Mouse (Mus musculus) hindbrain, embryonic 15.5 days (tissue): ENCODE data around the gene Egfl6. TPM values are rescaled to one million over a fixed set of nuclear protein-coding genes. Genes with fewer than 3 reads are reported as not detected.

Experiments used
- polyA plus RNA-seq: library from polyadenylated mRNA; unstranded; fragments of >200 nt; fragmentation: Nextera tagmentation; extraction: Ambion mirVana; gene quantifications from 2 replicates; pipeline ENCODE4 v1.2.1, GENCODE M21; 2015

Gene Egfl6
- polyA plus RNA-seq, 1 experiment from 2014 or later = 3.9 TPM

Other genes with a start within 250 kb of the Egfl6 start
- 78.9 and 87.4 TPM in 2 replicates for gene Trappc2, start 145.1 kb downstream of the Egfl6 start, polyA plus RNA-seq
- 6.3 and 6.6 TPM in 2 replicates for gene Ofd1, start 145.0 kb downstream of the Egfl6 start, polyA plus RNA-seq
- gene Rab9, start 105.9 kb downstream of the Egfl6 start, polyA plus RNA-seq = 47.1 and 49.1 TPM in 2 replicates
- 4.4 and 5.3 TPM in 2 replicates for gene Tceanc, start 67.2 kb downstream of the Egfl6 start, polyA plus RNA-seq